Mouse (Mus musculus) lung, embryonic 14.5 days (tissue): Measurements from ENCODE around the gene Alg10b. TPM values are rescaled to one million over a fixed set of nuclear protein-coding genes. Genes with fewer than 3 reads are reported as not detected.
"Not testable (repeated sequence)": the region's sequence is repeated elsewhere in the genome, so short reads cannot be mapped to it uniquely, and the experiment has no call there.

ENCODE experiments used
- ATAC-seq: fragments of 200-750 bp; cut with Nextera tagmentation; 2 replicates; pipeline ENCODE4 v1.8.0; 2017; ENCODE audit warnings: mild to moderate bottlenecking, moderate TSS enrichment, moderate library complexity; ENCODE audit not compliant: insufficient read depth
- DNase-seq: peaks from one replicate; pipeline ENCODE4 v3.0.0-alpha.2; 2015
- H3K27ac ChIP-seq: fragments of 300-500 bp; sonication (generic); 2 replicates; pipeline ENCODE4 v1.5.1; 2014; ENCODE audit warnings: low read depth, mild to moderate bottlenecking, moderate library complexity
- H3K27me3 ChIP-seq: fragments of 300-500 bp; sonication (generic); 2 replicates; pipeline ENCODE4 v1.6.1; 2014; ENCODE audit warnings: low read length, control low read depth; ENCODE audit not compliant: insufficient read depth
- H3K36me3 ChIP-seq: fragments of 300-500 bp; sonication (generic); 2 replicates; pipeline ENCODE4 v1.6.1; 2014; ENCODE audit warnings: control low read depth; ENCODE audit not compliant: insufficient read depth
- H3K4me1 ChIP-seq: fragments of 300-500 bp; sonication (generic); 2 replicates; pipeline ENCODE4 v1.6.1; 2014; ENCODE audit warnings: antibody characterized with exemption, control low read depth; ENCODE audit not compliant: insufficient read depth
- H3K4me2 ChIP-seq: fragments of 300-500 bp; sonication (generic); 2 replicates; pipeline ENCODE4 v1.6.1; 2014; ENCODE audit warnings: mild to moderate bottlenecking
- H3K4me3 ChIP-seq: fragments of 300-500 bp; sonication (generic); 2 replicates; pipeline ENCODE4 v1.5.1; 2014; ENCODE audit warnings: low read depth, low read length
- H3K9ac ChIP-seq: fragments of 300-500 bp; sonication (generic); 2 replicates; pipeline ENCODE4 v1.6.1; 2014
- H3K9me3 ChIP-seq: fragments of 300-500 bp; sonication (generic); 2 replicates; pipeline ENCODE4 v1.6.1; 2016; ENCODE audit warnings: low read depth, low read length, control low read depth
- CTCF ChIP-seq: IDR thresholded peaks from 2 replicates; pipeline ENCODE4 v1.5.1; 2016; ENCODE audit warnings: antibody characterized with exemption, low read depth
- WGBS: fragments of 180-500 bp; shearing (Covaris S2); extraction: QIAGEN DNeasy Blood & Tissue Kit; methylation state at CpG from one replicate; pipeline ENCODE4 v1.1.7; 2014; 5-methylcytosine and 5-hydroxymethylcytosine counted together
- polyA plus RNA-seq: library from polyadenylated mRNA; unstranded; fragments of >200 nt; fragmentation: Nextera tagmentation; extraction: Ambion mirVana; gene quantifications from 2 replicates; pipeline ENCODE4 v1.2.1, GENCODE M21; 2014

The Alg10b gene
- 34.4 and 37.3 TPM in 2 replicates for polyA plus RNA-seq

DNA sequence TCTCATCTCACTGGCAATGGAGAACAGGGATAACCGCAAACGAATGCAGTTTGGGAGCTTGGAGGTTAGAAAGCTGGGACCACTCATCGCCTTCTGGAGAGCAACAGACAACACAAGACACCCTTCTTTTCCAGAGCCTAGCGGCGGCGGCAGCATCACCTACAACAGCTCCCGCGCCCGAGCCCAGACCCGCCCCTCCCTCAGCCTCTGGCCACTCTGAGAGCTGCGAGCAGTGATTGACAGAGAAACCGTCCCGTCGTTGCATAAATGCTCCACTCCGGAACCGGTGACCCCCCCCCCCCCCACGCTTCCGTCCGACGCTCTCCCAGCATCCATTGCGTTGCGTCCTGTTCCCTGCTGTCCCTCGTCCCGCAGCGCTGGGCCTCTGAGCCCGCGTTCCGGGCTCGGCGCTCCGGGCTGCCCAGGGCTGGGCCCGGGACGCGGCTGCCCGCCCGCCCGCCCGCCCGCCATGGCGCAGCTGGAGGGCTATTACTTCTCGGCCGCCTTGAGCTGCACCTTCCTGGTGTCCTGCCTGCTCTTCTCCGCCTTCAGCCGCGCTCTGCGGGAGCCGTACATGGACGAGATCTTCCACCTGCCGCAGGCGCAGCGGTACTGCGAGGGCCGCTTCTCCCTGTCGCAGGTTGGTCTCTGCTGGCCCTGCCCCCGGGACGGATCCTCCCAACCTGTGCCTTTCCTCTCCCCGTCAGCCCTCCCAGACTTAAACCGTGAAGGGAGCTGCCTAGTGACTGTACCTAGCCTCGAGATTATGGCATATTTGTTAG is at the start of gene Alg10b:
Gene Alg10b, plus strand, starts transcription at position 343 of the 782 bp plus-strand sequence.
- peak; percentile 93 for DNase-seq
- ATAC-seq, result peak; percentile 100

DNA sequence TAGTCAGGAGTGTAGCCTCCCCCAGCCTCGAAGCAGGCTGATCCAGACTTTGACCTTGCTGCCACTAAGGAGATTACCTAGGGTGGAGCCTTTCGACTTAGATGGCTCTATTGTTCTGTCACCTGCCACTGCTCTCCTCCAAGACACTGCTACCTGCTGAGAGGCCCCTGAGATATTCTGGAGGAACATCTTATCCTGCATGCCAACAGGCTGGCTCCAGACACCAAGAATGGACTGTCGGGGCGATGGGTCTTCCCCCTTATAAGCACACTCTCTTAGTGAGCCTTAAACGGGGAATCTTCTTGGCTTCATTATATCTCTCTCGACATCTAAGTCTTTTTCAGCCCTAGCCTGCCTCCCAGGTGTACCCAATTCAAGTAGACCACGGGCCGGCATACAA is 41.0 kb upstream of the Alg10b start:
- H3K27me3 ChIP-seq, H3K9ac ChIP-seq, H3K4me1 ChIP-seq, H3K9me3 ChIP-seq, ATAC-seq, H3K36me3 ChIP-seq, H3K27ac ChIP-seq, H3K4me3 ChIP-seq, H3K4me2 ChIP-seq, DNase-seq: not testable (repeated sequence)
- 68% methylated on average over 8 of the region's 8 CpGs for WGBS

More for the DNA sequence above, at the start of gene Alg10b:
- Histone ChIP-seq H3K4me3 (peak within 1 kb of the TSS; percentile 87), H3K27ac (peak within 1 kb of the TSS; percentile 88), H3K36me3 (peaks cover 24% of the 10 kb centered on the region), H3K9me3 (no peaks in the 10 kb centered on the region), H3K4me2 (peak within 1 kb of the TSS; percentile 82), H3K27me3 (no peaks in the 10 kb centered on the region), H3K9ac (peak within 1 kb of the TSS; percentile 93), H3K4me1 (0 out of 2 replicates have a peak, but pooled peaks cover 3% of the 10 kb centered on the region)
- TF ChIP-seq CTCF, result peak; percentile 18
- WGBS, result under 1% methylated on average over 43 of the region's 59 CpGs

DNA sequence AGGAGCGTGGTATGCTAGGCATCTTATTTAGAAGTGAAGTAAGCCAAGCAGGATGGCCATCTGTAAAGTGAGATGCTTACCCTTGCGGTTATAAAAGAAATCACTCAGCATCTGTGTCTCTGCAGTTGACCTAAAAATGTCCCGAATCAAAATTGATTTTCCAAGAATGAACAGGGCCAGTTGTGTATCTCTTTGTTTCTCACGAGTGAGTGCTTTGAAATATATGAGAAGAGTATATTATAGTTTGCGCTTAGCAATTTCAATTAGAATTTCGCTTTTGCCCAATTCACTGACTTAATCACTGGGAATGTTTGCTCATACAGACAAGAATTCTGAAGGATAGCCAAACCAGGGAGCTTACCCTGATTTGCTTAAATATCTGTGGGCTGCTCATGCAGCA is 40.6 kb upstream of the Alg10b start:
- H3K27me3 ChIP-seq, result no peaks in the 10 kb centered on the region
- TF ChIP-seq CTCF, result no peak
- 88% methylated on average over 6 of the region's 6 CpGs for WGBS
- H3K36me3 ChIP-seq, result no peaks in the 10 kb centered on the region
- H3K4me2 ChIP-seq, result no peak overlapping the region
- no peaks in the 10 kb centered on the region for H3K9me3 ChIP-seq
- H3K4me1 ChIP-seq, result no peaks in the 10 kb centered on the region
- no peak overlapping the region for H3K27ac ChIP-seq
- no peak for DNase-seq
- no peak overlapping the region for H3K4me3 ChIP-seq
- no peak for ATAC-seq
- H3K9ac ChIP-seq, result no peak overlapping the region

DNA sequence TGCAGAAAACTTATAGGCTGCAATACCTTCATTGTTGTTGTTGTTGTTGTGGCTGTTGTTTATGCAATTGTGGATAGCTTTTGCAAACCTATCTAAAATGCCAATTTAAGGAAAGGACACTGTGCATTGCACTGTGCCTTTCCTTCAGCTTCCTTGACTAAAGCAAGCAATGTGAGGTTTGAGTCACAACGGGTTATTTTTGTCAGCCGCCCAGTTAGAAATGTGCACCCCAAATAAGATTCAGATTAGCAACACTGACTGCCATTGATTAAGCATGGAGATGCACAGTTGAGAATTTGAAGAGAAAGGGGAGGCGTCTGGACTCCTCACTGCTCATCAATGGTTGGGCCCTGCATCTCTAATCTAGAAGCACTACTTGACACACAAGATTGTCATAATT is 39.4 kb upstream of the Alg10b start:
- H3K27me3 ChIP-seq, result no peaks in the 10 kb centered on the region
- no peaks in the 10 kb centered on the region for H3K36me3 ChIP-seq
- H3K4me3 ChIP-seq, result no peak overlapping the region
- H3K4me2 ChIP-seq, result no peak overlapping the region
- H3K9ac ChIP-seq, result no peak overlapping the region
- ATAC-seq, result no peak
- WGBS, result 92% methylated on average over 3 of the region's 3 CpGs
- DNase-seq, result no peak
- H3K27ac ChIP-seq, result no peak overlapping the region
- H3K9me3 ChIP-seq, result no peaks in the 10 kb centered on the region
- H3K4me1 ChIP-seq, result no peaks in the 10 kb centered on the region
- no peak for TF ChIP-seq CTCF

DNA sequence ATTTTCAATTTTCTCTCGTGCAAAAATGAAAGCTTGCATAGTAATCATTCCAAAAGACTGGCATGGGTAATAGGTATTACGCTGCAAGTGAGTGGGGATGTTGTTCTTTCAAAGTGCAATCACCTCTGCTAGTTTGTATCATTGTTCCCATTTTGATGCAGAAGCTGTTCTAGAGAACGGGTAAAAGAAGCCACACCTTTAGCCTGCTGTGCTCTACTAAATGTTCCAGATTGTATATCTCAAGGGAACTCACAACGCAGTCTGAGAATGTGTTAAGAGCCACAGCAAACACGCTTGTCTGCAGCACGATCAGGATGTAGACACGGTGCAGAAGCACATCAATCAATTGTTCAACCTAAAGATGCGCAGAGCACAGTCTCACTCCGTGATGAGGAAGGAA is 34.6 kb upstream of the Alg10b start:
- H3K36me3 ChIP-seq, result no peaks in the 10 kb centered on the region

DNA sequence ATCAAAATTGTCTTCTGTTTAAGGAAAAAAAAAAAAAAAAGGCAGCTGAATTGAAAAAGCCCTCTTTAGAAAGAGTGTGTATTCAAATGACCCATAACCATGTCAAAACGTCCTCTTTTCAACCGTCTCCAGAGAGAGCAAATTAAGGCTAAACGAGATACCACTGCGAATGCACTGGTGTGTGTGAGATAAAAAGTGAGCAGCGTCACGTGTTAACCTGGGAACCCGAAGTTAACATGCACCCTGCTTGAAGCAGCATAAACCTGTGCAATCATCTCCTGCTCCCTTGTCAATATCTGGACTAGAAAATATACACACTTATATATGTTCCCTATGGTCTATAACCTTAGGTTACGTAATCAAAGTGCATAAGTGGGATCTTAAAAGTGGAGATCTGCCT is 10.2 kb upstream of the Alg10b start:
- Histone ChIP-seq H3K4me2 (no peak overlapping the region), H3K9ac (no peak overlapping the region), H3K4me1 (no peaks in the 10 kb centered on the region), H3K27me3 (no peaks in the 10 kb centered on the region), H3K4me3 (no peak overlapping the region), H3K27ac (no peak overlapping the region), H3K9me3 (no peaks in the 10 kb centered on the region), H3K36me3 (no peaks in the 10 kb centered on the region)
- 73% methylated on average over 8 of the region's 8 CpGs for WGBS
- ATAC-seq (no peak), DNase-seq (no peak)
- TF ChIP-seq CTCF, result no peak

More for the DNA sequence above, 34.6 kb upstream of the Alg10b start:
- no peak for ATAC-seq
- no peaks in the 10 kb centered on the region for H3K27me3 ChIP-seq
- H3K4me3 ChIP-seq, result no peak overlapping the region
- DNase-seq, result peak; percentile 11
- no peak overlapping the region for H3K4me2 ChIP-seq
- TF ChIP-seq CTCF, result no peak
- no peaks in the 10 kb centered on the region for H3K9me3 ChIP-seq
- no peak overlapping the region for H3K27ac ChIP-seq
- no peak overlapping the region for H3K9ac ChIP-seq
- H3K4me1 ChIP-seq, result no peaks in the 10 kb centered on the region
- WGBS, result 61% methylated on average over 9 of the region's 9 CpGs

DNA sequence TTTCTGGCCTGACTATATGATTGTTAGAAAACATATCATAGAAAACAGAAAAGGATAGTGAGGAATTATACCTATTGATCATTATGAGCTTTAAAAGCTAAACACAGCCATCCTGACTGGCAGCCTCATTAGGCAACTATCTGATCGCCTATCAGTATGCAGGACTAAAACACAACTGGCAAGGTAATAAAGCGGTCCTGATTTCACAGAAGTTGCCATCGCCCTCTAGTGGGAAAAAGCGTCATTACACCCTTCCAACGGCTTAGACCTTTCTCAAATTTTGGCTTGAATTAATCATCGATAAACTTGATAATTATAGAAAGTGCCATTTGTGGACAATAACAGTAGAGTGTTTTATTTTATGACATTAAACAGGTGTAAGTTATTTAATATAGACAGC is 9.2 kb upstream of the Alg10b start:
- Histone ChIP-seq H3K9me3 (no peaks in the 10 kb centered on the region), H3K9ac (no peak overlapping the region), H3K4me2 (no peak overlapping the region), H3K4me1 (no peaks in the 10 kb centered on the region), H3K27me3 (no peaks in the 10 kb centered on the region), H3K27ac (no peak overlapping the region), H3K4me3 (no peak overlapping the region), H3K36me3 (no peaks in the 10 kb centered on the region)
- ATAC-seq, result no peak
- DNase-seq, result peak; percentile 84
- WGBS, result 15% methylated on average over 6 of the region's 6 CpGs
- peak; percentile 91 for TF ChIP-seq CTCF
